Mouse (Mus musculus): ENCODE measurements around the gene Kcnj12.

Kcnj12 gene

DNA sequence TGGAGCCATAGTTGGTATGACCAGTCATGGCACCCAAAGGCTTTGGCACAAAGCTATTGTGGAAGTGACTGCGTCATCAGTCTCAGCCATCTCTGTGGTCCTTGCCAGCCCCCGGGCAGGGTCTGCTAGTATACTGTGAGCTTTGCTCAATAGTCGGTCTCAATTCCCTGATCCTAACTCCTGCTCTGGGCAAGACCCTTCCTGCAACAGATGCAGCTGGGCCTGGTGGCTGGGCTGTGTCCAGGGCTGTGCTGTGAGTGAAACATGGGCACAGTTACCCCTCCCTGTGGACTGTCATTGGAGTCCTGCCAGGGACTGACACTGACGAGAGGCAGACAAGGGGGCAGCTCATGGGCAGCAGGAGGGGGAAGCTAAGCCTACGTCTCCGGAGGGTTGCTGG, 2.6 kb downstream of the Kcnj12 start:
- DNase-seq (ENCODE audit: low spot score) = no peak

DNA sequence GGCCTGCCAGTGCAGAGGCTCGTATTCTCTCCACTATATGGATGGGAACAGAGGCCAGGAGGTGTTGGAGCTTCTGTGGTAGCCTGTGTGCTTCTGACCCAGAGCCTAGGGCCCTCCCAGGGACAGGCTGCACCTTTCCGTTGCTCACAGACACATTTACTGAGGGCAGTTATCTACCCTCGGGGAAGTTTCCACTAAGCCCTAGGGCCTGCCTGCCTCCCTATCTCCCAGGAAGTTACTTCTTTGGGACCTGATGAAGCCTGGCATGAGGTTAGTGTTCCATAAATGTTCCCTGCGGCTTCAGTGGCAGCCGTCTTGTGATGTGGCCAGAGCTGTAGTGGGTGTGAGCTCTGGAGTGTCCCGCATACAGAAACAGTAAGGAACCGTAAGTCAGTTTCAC, 3.2 kb downstream of the Kcnj12 start:
- no peak for DNase-seq (ENCODE audit: low spot score)

DNA sequence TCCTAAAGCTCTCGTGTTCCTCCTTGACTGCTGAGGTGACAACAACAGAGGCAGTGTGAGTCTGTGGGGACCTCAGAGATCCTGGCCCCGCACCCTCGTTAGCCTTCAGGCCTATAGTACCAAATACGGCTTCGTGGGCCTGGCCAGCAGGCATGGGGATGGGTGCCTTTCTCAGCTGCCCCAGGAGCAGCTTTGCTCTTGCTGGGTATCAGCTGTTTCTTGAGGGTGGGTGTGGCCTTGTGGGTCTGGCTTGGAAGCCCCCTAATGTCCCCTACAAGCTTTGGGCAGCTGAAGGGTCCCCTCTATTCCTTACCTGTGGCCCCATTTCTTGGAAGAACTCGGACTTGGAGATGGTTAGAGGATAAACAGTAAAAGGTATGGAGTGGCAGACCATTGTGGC, 4.0 kb downstream of the Kcnj12 start:
- no peak for DNase-seq (ENCODE audit: low spot score)

DNA sequence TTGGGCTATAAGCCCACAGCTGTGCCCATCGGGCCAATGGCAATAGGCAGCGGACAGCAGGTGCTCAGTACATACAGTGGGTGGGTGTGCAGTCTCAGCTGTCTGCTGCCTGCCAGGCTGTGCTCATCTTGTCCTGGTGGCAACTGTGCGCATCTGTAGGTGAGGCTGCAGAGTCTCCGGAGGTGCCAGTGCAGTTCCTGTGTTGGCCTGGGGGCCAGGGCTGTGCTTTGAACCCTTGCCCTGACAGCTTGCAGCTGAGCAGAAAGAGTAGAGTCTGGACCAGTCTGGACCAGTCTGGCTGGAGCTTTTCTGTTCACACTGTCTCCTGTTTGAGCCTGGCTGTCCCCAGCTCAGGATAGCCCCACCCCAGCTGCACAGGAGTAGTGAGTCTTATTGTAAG, 4.8 kb downstream of the Kcnj12 start:
- no peak for DNase-seq (ENCODE audit: low spot score)

DNA sequence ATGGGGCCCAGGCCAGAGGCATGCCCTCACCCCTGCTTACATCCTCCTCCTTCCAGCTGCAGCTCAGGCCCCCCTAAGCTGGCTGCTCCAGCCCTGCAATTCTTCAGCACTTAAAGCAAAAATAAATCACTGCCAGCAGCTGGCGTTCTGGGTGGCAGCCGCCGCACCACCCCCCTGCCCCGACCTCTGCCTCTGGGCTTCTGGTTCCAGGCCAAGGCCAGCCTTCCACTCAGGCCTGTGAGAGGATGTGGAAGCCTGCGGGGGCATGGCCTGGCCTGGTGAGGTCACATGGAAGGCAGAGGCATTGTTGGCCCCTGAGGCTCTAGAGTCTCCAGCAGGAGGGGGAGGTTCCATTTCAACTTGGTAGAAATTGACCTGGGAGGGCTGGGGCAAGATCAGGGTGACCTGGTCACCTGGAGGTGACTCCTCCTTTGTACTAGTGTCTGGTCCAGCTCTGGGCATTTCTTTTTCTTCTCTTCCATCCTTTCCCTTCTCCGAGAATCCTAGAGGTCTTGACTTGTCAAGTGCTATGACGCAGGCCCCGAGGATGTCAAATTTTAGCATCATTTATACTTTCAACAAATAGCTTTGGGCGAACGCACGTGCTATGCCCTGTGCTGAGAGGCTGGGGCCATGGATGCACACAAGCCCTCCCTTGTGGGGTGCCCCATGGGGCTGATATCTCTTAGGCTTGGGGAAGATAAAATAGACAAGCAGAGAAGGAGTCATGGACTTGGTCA, 6.0 kb downstream of the Kcnj12 start:
- peak; percentile 21 for DNase-seq (ENCODE audit: low spot score)

DNA sequence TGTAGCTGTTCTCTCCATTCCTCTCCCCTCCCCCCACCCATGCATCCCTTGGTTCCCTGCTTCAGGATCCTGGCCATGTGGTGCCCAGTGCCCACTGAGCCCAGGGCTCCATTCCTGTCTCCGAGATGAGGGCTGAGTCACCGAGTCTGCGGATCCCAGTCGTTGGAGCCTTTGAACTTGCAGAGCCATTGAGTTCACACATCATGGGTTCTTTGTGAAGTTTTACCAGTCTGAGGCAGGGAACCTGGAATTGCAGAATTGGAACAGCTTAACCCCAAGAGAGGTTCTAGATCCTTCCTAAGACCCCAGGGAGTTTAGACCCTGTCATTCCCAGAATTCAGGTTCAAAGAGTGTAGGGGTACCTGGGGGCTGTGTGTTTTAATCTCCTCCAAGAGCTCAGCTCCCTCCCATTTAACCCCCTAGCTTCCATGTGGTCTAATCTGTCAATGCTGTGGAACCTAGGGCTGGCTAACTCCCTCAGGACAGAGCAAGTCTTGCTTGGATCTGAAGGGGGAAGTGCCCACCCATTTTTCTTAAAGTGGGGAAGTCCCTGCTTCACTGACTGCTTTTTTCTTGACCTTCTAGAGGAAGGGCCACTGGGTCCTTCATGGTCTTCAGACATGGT, 6.9 kb downstream of the Kcnj12 start:
- no peak for DNase-seq (ENCODE audit: low spot score)

DNA sequence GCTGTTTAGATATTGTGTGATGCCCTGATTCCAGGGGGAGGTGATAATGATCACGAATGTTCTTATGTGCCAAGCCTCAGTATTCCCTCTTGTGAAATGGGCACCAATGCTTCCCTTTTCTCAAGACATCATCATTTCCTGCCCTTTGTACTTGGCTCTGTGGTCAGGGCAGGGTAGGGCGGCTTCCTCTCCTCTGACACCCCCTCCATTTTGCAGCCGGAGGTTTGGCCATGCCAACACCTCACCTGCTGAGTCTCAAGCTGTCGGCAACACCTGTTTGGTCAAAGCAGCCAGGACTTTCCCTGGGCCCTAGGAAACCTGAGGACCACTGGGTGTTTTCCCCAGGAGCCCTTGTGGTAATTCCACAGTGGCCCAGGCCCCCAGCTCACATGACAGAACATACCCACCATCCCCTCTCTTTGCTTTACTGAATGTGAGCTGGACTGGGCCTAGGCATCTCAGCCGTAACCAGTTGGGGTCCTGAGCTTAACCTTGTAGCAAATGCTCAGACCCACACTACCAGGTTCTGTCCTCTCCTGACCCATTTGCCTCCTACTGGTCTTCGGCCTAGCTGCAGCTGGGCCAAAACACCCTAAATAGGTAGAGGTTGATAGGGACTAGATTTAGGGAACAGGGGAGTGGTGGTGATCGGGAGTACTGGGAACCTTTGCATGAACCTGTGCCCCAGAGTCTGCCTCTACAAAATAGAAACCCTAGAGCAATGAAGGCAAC, 7.7 kb downstream of the Kcnj12 start:
- no peak for DNase-seq (ENCODE audit: low spot score)

DNA sequence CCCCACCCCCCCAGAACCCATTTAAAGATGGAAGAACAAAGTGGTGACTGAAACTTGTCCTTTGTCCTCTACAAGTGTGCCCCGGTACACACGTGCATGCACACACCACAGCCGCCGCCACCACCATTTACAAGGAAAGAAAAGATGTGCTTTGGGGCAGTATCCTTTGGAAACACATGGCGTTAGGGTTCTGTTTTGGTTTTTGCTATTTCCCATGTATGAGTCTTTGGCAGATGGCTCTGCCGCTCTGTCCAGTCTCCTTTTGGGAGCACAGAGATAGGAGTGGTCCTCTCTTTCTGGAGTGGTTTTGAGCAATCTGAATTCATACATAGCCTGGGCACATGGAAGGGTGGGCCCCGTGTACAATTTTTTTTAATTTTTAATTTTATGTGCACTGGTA, 8.8 kb downstream of the Kcnj12 start:
- no peak for DNase-seq (ENCODE audit: low spot score)

DNA sequence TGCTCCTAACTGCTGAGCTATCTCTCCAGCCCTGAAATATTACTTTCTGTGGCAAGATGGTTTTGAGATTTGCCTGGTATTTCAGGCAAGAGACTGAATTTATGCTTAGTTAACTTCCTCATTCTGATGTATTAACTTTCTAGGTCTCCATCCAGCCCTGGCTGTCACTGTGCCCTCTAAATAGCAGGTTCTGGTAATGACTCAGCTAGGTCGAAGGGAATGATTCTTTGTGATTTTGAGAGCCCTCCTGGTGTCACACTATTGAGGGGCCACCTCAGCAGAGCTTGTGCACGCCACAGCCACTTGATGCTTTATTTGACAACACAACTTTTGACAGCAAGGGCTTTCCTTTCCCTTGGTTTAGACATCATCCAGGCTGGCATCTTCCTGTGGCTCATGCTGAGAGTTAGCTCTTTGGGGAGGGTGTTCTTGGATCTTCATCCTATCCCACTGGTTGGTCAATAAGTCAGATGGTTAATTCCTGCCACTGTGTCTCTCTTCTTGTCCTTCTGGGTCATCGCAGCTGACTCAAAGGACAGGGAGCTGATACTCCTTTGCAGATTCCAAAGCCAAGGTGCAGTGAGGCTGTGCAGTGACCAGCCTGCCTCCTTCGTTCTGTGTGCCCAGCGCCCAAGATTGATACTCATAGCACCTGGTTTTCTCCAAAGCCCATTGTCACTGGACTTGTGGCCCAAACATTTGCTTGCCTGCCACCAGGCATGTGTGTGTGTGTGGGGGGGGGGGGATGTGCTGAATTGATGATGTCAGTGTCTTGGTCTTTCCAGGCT, 9.5 kb downstream of the Kcnj12 start:
- DNase-seq (ENCODE audit: low spot score) = no peak

DNA sequence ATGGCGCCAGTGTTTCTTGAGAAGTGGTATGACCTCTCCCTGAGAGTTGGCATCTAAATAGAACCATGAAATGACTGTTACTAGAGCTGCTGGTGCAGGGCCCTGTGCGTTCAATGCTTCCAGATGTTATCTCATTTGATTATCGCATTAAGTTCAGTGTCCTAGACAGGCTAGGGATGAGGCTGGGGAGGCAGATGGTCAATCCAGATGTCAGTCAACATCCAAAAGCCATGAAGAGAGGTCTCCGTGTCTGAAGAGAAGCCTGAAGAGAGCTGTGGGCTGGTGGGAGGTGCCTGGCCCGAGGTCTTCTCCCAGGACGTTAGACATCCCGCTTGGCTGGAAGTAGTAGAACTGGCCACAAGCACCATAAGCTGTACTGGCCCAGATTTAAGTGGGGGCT, 10.1 kb downstream of the Kcnj12 start:
- no peak for DNase-seq (ENCODE audit: low spot score)

DNA sequence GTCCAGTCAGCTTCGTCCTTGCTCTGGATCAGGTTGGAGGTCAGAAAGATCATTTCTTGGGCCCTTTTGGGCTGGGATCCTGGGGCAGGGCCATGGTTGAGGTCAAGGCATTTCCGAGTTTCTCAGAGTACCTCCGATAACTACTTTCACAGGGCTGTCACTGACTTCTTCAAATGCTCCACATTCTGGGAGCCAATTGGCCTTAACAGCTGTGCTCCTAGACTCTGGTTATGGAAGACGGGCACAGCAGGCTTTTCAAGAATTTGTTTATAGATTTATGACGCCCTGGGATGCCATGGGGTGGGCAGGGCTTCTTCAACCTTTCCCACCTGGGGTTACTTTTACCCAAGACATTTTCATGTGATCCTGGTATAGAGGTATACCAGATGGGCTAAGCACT, 10.8 kb downstream of the Kcnj12 start:
- no peak for DNase-seq (ENCODE audit: low spot score)

DNA sequence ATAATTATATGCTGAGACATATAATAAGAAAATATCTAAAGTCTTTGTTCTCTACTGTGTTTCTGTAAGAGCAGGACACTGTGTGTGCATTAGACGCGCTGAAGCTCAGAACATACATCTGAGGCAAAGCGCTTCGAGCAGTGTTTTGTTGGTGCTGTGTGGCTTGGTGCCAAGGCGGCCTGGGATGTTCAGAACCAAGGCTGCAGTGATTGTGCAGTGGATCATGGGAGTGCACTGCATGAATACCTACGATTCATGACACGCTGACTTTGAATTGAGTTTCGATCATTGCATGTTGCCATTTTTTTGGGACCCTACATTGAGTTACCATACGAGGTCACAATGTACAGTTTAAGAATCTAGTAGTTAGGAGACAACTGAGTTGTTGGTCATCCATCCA, 14.3 kb downstream of the Kcnj12 start:
- no peak for DNase-seq (ENCODE audit: low spot score)

DNA sequence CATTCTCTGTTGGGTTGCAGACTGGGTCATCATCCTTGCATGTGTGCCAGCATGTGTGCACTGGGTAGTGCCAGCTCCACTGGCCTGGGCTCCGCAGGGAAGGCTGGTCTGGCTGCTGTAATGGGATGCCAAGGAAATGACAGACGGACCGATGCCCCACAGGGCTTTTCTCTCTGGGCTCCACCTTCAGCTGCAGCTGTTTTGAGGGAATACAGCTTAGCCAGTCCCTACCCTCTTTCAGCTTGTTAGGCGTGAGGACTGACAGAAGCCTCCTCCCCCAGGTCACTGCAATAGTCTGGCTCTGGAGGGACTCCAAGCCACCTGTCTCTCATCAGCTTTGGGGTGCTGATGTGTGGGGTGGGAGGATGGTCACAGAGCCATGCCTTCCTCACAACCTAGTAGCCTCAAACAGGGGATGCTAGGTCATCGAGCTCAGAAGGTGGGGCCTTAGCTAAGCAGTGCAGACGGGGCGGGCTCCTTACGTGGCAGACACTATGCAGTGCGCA, 16.0 kb downstream of the Kcnj12 start:
- DNase-seq (ENCODE audit: low spot score) = no peak

DNA sequence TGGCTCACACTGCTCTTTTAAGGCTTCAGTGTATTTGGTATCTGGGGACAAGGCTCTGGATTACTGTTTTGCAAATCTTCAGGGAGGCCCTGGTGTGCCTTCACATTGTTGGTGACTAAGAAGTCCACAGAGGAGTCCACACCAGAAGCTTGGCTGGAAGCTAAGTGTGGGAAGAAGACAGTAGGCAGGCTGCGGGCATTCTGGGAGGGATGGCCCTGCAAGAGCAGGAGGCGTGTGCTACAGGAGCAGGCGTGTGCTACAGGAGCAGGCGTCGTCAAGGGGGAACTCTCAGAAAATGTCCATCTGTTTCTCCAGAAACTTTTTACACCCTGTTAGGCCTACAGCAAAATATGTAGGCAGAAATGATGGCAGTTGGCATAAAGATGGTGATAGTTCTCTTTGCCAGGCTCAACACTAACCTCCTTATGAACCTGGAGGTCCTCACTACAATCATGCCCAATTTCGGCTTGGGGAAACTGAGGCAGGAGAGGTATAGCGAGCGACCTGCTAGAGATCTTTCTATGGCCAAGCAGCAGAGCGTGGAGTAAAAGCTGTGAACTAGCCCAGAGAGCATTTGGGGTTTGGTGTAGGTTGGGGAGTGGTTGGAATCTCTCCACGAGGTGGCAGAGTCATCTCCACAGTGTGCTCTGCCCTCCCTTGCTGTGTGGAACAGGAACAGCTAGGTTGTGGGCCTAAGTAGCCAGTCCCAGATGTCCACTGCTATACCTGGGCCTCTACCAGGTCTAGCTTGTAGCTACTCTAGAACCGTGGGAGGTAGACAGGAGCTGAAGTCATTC, 18.7 kb downstream of the Kcnj12 start:
- DNase-seq (ENCODE audit: low spot score) = no peak

DNA sequence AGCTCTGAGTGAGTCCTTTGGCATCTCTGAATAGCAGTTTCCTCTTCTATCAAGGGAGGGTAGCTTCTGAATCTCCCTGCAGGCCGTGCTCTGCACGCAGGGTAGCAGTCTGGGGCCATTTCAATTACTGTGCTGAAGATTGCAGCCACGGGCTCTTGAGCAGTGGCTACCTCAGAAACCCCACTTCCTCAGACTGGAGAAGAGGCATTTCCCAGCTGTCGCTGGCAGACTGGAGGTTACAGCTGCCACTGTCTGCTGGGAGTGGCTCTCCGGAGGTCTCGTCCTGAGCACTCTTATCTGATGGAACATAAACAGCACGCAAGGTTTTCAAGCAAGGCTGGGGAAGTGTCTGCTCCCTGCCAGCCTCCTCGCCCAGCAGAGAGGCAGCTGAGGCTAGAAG, 20.2 kb downstream of the Kcnj12 start:
- peak; percentile 25 for DNase-seq (ENCODE audit: low spot score)

DNA sequence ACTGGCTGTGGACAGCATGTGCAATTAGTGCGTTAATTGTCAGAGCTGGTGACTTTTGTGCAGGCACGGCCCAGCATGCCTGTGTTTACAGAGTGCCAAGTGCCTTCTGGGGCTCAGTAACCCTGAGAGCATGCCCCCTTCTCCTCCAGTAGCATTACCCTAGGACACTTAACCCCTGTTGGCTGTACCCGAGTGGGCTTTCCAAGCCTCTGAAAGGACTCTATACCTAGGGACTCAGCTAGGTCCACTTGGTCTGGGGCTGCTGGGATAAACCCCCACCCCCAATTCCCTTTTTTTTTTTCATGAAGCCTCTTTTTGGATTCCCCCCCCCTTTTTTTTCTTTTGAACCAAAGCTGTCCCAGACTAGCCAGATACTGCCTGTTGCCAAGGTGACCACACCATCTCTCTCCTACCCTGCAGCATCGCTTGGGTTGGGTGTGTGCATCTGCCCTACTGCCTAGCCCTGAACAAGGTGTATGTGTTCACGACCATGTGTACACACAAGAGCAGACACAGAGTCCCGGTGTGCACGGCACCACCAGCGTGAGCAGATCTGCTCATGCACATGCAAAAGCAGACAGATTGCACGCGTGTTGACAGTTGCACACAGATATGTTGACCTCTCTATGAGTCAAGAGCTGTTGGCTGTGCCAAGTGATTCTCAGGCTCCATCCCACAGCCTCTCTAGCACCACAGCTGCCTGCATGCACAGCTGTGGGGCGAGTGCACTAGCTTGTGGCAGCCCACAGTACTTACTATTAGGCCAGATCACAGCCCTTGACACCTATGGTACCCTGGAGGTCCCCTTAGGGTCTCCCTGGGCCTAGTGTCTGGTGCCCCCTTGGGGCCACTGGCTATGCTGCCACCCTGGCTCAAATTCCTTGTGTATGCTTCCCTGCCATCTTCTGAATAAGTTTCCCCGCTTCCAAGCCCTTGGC, 21.0 kb downstream of the Kcnj12 start:
- no peak for DNase-seq (ENCODE audit: low spot score)

DNA sequence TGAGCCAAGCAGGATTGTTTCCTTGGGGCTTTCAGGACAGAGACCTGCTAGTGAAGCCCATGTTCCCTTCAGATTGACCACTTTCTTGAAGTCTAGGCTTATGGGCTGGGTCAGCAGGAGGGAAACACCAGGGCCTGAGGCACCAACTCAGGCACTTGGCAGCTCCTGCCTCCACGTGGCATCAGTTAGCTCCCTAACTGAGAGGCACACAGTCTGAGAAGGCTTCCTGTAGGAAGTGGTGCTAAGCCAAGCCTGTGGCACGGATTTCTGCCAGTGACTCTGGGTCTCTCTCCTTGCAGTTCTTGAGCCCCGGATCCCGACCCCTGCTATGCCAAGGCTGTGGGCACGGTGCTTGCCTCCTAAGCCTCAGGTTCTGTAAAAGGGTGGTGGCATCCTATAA, 22.4 kb downstream of the Kcnj12 start:
- no peak for DNase-seq (ENCODE audit: low spot score)

DNA sequence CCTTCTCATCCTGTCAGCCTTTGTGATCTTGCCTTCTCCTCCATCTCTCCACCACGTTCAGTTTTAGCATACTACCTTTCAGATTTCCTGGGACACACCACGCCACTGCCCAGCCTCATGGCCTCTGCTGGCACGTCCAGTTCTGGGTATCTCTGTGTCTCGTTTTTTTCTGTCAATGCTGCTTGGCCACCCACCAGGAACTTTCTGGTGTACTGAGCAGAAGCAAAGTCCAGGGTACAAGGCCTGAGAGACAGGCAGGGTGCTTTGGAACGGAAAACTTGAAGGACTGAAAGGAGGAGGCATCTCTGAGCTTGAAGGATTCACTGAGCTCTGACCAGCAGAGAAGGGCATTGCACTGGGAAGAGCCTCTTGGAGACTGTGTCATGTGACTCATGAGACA, 25.1 kb downstream of the Kcnj12 start:
- DNase-seq (ENCODE audit: low spot score) = no peak

DNA sequence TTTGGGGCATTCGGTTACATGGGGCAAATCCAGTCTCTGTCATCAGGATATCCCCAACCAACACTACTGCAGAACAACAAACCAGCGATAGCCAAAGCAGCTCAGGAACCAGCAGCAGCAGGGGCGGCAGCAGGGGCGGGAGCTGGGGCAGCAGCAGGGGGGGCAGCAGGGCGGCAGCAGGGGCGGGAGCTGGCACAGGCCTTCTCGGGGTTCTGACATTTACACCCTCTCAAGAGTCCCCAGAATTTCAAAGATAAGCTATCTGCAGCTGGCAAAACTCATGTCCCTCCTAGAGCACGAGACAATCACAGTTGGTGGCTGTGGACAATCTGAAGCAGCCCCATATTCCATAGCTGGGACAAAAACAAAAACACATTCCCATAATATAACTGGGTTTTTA, 28.8 kb downstream of the Kcnj12 start:
- DNase-seq (ENCODE audit: low spot score) = no peak

DNA sequence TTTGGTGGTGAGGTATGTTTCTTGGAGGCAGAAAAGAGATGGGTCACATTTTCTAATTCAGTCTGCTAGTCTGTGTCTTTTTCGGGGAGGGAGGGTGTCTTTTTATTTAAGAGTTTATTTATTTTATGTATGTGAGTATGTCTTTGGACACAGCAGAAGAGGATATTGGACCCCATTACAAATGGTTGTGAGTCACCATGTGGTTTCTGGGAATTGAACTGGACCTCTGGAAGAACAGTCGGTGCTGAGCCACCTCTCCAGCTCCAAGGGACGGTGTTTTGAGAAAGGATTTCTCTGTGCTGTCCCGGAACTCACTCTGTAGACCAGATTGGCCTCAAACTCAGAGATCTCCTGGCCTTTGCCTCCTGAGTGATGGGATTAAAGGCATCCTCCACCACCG, 34.5 kb downstream of the Kcnj12 start:
- DNase-seq (ENCODE audit: low spot score) = peak; percentile 14
